Mouse (Mus musculus) heart, postnatal 0 days (tissue): ENCODE measurements around the gene Lenep. TPM values are rescaled to one million over a fixed set of nuclear protein-coding genes. Genes with fewer than 3 reads are reported as not detected.

ENCODE experiments used
- ATAC-seq: fragments of 200-750 bp; cut with Nextera tagmentation; 2 replicates; pipeline ENCODE4 v1.8.0; 2017; ENCODE audit warnings: low read depth, moderate number of reproducible peaks, moderate library complexity; ENCODE audit not compliant: insufficient read depth
- DNase-seq: peaks from one replicate; pipeline ENCODE4 v3.0.0-alpha.2; 2016; ENCODE audit warnings: low spot score
- H3K27ac ChIP-seq: fragments of 300-500 bp; sonication (generic); 2 replicates; pipeline ENCODE4 v1.5.1; 2014; ENCODE audit warnings: low read depth, mild to moderate bottlenecking
- H3K27me3 ChIP-seq: fragments of 300-500 bp; sonication (generic); 2 replicates; pipeline ENCODE4 v1.6.1; 2014; ENCODE audit warnings: low read length, mixed read lengths; ENCODE audit not compliant: control insufficient read depth, insufficient read depth
- H3K36me3 ChIP-seq: fragments of 300-500 bp; sonication (generic); replicated peaks from 2 replicates; pipeline ENCODE4 v1.6.1; 2014; ENCODE audit warnings: low read length, mixed read lengths; ENCODE audit not compliant: control insufficient read depth, insufficient read depth
- H3K4me1 ChIP-seq: fragments of 300-500 bp; sonication (generic); 2 replicates; pipeline ENCODE4 v1.6.1; 2014; ENCODE audit warnings: antibody characterized with exemption; ENCODE audit not compliant: control insufficient read depth, insufficient read depth
- H3K4me2 ChIP-seq: fragments of 300-500 bp; sonication (generic); 2 replicates; pipeline ENCODE4 v1.6.1; 2014; ENCODE audit warnings: low read depth, mild to moderate bottlenecking, low read length, moderate library complexity
- H3K4me3 ChIP-seq: fragments of 300-500 bp; sonication (generic); 2 replicates; pipeline ENCODE4 v1.5.1; 2014; ENCODE audit warnings: low read depth, low read length
- H3K9ac ChIP-seq: fragments of 300-500 bp; sonication (generic); replicated peaks from 2 replicates; pipeline ENCODE4 v1.6.1; 2014; ENCODE audit warnings: low read depth, low read length, mixed read lengths
- H3K9me3 ChIP-seq: fragments of 300-500 bp; sonication (generic); replicated peaks from 2 replicates; pipeline ENCODE4 v1.6.1; 2016; ENCODE audit warnings: low read length; ENCODE audit not compliant: control insufficient read depth
- CTCF ChIP-seq: IDR thresholded peaks from 2 replicates; pipeline ENCODE4 v1.5.1; 2016; ENCODE audit warnings: antibody characterized with exemption, control low read depth, low read depth
- EP300 ChIP-seq: IDR thresholded peaks from 2 replicates; pipeline ENCODE4 v1.6.1; 2016; ENCODE audit warnings: antibody characterized with exemption, low read depth
- WGBS: fragments of 180-500 bp; shearing (Covaris S2); extraction: QIAGEN DNeasy Blood & Tissue Kit; methylation state at CpG from one replicate; pipeline ENCODE4 v1.1.7; 2014; 5-methylcytosine and 5-hydroxymethylcytosine counted together
- polyA plus RNA-seq: library from polyadenylated mRNA; unstranded; fragments of >200 nt; fragmentation: Nextera tagmentation; extraction: Ambion mirVana; gene quantifications from 2 replicates; pipeline ENCODE4 v1.2.1, GENCODE M21; 2015
- total RNA-seq: library from RNA; depleted of rRNA; stranded (reverse); fragments of >200 nt; gene quantifications from 2 replicates; pipeline ENCODE4 v1.2.3, GENCODE M21; 2014; ENCODE audit warnings: low replicate concordance

Gene Lenep
- total and polyA plus RNA-seq, 2 experiments from 2014 or later: not detected

GRCm38 (mm10) chr3:89419571-89419970 lies 17.0 kb upstream of the Lenep start:
- DNase-seq (peak; percentile 88), ATAC-seq (no peak)
- 1% methylated on average over 9 of the region's 9 CpGs for WGBS
- H3K27me3 ChIP-seq: no peaks in the 10 kb centered on the region
- peaks cover 26% of the 10 kb centered on the region for H3K36me3 ChIP-seq
- H3K27ac ChIP-seq: peak overlapping the region; percentile 98
- peak overlapping the region; percentile 75 for H3K9ac ChIP-seq
- H3K4me1 ChIP-seq: peaks cover 12% of the 10 kb centered on the region; the same call in 1 of the 2 replicates
- peak; percentile 53; the same call in 1 of the 2 replicates for TF ChIP-seq EP300
- TF ChIP-seq CTCF: no peak
- H3K4me3 ChIP-seq: peak overlapping the region; percentile 80
- H3K9me3 ChIP-seq: no peaks in the 10 kb centered on the region
- peak overlapping the region; percentile 85 for H3K4me2 ChIP-seq

GRCm38 (mm10) chr3:89418861-89419250 lies 16.3 kb upstream of the Lenep start:
- DNase-seq (peak; percentile 82), ATAC-seq (peak; percentile 30; the same call in 1 of the 2 replicates)
- H3K4me1 ChIP-seq: peaks cover 12% of the 10 kb centered on the region; the same call in 1 of the 2 replicates
- no peaks in the 10 kb centered on the region for H3K9me3 ChIP-seq
- peak overlapping the region; percentile 80 for H3K4me3 ChIP-seq
- peak overlapping the region; percentile 98 for H3K27ac ChIP-seq
- no peak for TF ChIP-seq EP300
- no peak for TF ChIP-seq CTCF
- H3K27me3 ChIP-seq: no peaks in the 10 kb centered on the region
- H3K9ac ChIP-seq: peak overlapping the region; percentile 75
- 0% methylated on average over 16 of the region's 16 CpGs for WGBS
- peaks cover 26% of the 10 kb centered on the region for H3K36me3 ChIP-seq
- peak overlapping the region; percentile 85 for H3K4me2 ChIP-seq

- Histone ChIP-seq H3K9me3 (no peaks in the 10 kb centered on the region), H3K27ac (peak within 1 kb of the TSS; percentile 98), H3K4me3 (peak within 1 kb of the TSS; percentile 80), H3K9ac (peak within 1 kb of the TSS; percentile 75), H3K4me2 (peak within 1 kb of the TSS; percentile 85), H3K4me1 (peaks cover 12% of the 10 kb centered on the region; the same call in 1 of the 2 replicates), H3K27me3 (no peaks in the 10 kb centered on the region), H3K36me3 (peaks cover 25% of the 10 kb centered on the region)
- under 1% methylated on average over 39 of the region's 39 CpGs for WGBS
- TF ChIP-seq CTCF: no peak
- TF ChIP-seq EP300: 0 out of 2 replicates have a peak, but pooled peaks have one; percentile 26
- peak; percentile 100 for DNase-seq
- ATAC-seq: peak; percentile 92
These were observed 15.7 kb upstream of the Lenep start, which contains the start of the genes Cks1b and Shc1 for GRCm38 (mm10) chr3:89418170-89418860. Gene Cks1b (minus strand): TSS chr3:89418383. Gene Shc1 (plus strand): TSS chr3:89418443.

- Histone ChIP-seq H3K9me3 (no peaks in the 10 kb centered on the region), H3K4me3 (peak overlapping the region; percentile 80), H3K36me3 (peaks cover 25% of the 10 kb centered on the region), H3K4me2 (peak overlapping the region; percentile 85), H3K9ac (peak overlapping the region; percentile 50), H3K27me3 (no peaks in the 10 kb centered on the region), H3K4me1 (peaks cover 12% of the 10 kb centered on the region; the same call in 1 of the 2 replicates), H3K27ac (peak overlapping the region; percentile 63; the same call in 1 of the 2 replicates)
- DNase-seq: no peak
- WGBS: under 1% methylated on average over 20 of the region's 20 CpGs
- peak; percentile 1; the same call in 1 of the 2 replicates for ATAC-seq
- TF ChIP-seq EP300 (no peak), CTCF (no peak)
These were observed 15.2 kb upstream of the Lenep start for GRCm38 (mm10) chr3:89417840-89418169.

GRCm38 (mm10) chr3:89417131-89417530 lies 14.5 kb upstream of the Lenep start:
- H3K4me3 ChIP-seq: peak overlapping the region; percentile 80
- H3K9ac ChIP-seq: peak overlapping the region; percentile 50

More at GRCm38 (mm10) chr3:89417131-89417530, 14.5 kb upstream of the Lenep start:
- TF ChIP-seq EP300 (no peak), CTCF (no peak)
- Histone ChIP-seq H3K27me3 (no peaks in the 10 kb centered on the region), H3K4me1 (peaks cover 12% of the 10 kb centered on the region; the same call in 1 of the 2 replicates), H3K4me2 (peak overlapping the region; percentile 85), H3K36me3 (peaks cover 25% of the 10 kb centered on the region), H3K27ac (peak overlapping the region; percentile 63; the same call in 1 of the 2 replicates), H3K9me3 (no peaks in the 10 kb centered on the region)
- 21% methylated on average over 2 of the region's 2 CpGs for WGBS
- no peak for DNase-seq
- no peak for ATAC-seq
